Mouse (Mus musculus) liver, embryonic 14.5 days (tissue): ENCODE measurements around the gene Olfr503. TPM values are rescaled to one million over a fixed set of nuclear protein-coding genes. Genes with fewer than 3 reads are reported as not detected.
"Not testable (repeated sequence)": the region's sequence is repeated elsewhere in the genome, so short reads cannot be mapped to it uniquely, and the experiment has no call there.

ENCODE experiments used
- ATAC-seq: fragments of 200-750 bp; cut with Nextera tagmentation; 2 replicates; pipeline ENCODE4 v1.8.0; 2017; ENCODE audit warnings: moderate number of reproducible peaks, mild to moderate bottlenecking, moderate library complexity; ENCODE audit not compliant: insufficient read depth
- DNase-seq, 3 experiments: peaks; one replicate each; pipeline ENCODE4 v3.0.0-alpha.2; 2012 to 2013; ENCODE audit warnings: low read depth in 3 of 3, low spot score in 3 of 3
- H3K27ac ChIP-seq: fragments of 300-500 bp; sonication (generic); 2 replicates; pipeline ENCODE4 v1.5.1; 2014; ENCODE audit warnings: moderate library complexity, mild to moderate bottlenecking, control low read depth, inconsistent platforms
- H3K27me3 ChIP-seq: fragments of 300-500 bp; sonication (generic); 2 replicates; pipeline ENCODE4 v1.6.1; 2014; ENCODE audit warnings: mild to moderate bottlenecking, low read length, moderate library complexity; ENCODE audit not compliant: control insufficient read depth, insufficient read depth
- H3K36me3 ChIP-seq: fragments of 300-500 bp; sonication (generic); replicated peaks from 2 replicates; pipeline ENCODE4 v1.6.1; 2014; ENCODE audit warnings: low read depth; ENCODE audit not compliant: control insufficient read depth, insufficient read depth
- H3K4me1 ChIP-seq, 2 experiments: fragments of 200-500 bp in 1 of 2; fragments of 300-500 bp in 1 of 2; sonication (generic) in 1 of 2; replicated peaks; 2 replicates each; pipeline ENCODE4 v1.6.1; 2012 to 2014; ENCODE audit warnings: antibody characterized with exemption in 1 of 2, inconsistent platforms in 1 of 2, low read length in 1 of 2; ENCODE audit not compliant: control insufficient read depth in 2 of 2, insufficient read depth in 2 of 2
- H3K4me2 ChIP-seq: fragments of 300-500 bp; sonication (generic); 2 replicates; pipeline ENCODE4 v1.6.1; 2014; ENCODE audit warnings: low read depth, mild to moderate bottlenecking, control low read depth, moderate library complexity
- H3K4me3 ChIP-seq, 2 experiments: fragments of 200-500 bp in 1 of 2; fragments of 300-500 bp in 1 of 2; sonication (generic) in 1 of 2; 2 replicates each; pipeline ENCODE4 v1.5.1; 2012 to 2014; ENCODE audit warnings: low read depth in 2 of 2, low read length in 2 of 2, mild to moderate bottlenecking in 2 of 2, control low read depth in 1 of 2, inconsistent platforms in 1 of 2, moderate library complexity in 1 of 2; ENCODE audit not compliant: insufficient read depth in 1 of 2
- H3K9ac ChIP-seq: fragments of 300-500 bp; sonication (generic); replicated peaks from 2 replicates; pipeline ENCODE4 v1.6.1; 2014; ENCODE audit warnings: mild to moderate bottlenecking, control low read depth, moderate library complexity
- H3K9me3 ChIP-seq: fragments of 300-500 bp; sonication (generic); 2 replicates; pipeline ENCODE4 v1.6.1; 2016; ENCODE audit warnings: low read length, mixed read lengths; ENCODE audit not compliant: control insufficient read depth
- CTCF ChIP-seq: IDR thresholded peaks from 2 replicates; pipeline ENCODE4 v1.5.1; 2016; ENCODE audit warnings: antibody characterized with exemption, low read depth, control low read depth
- EP300 ChIP-seq: IDR thresholded peaks from 2 replicates; pipeline ENCODE4 v1.6.1; 2016; ENCODE audit warnings: antibody characterized with exemption, low read depth
- WGBS: fragments of 180-500 bp; shearing (Covaris S2); extraction: QIAGEN DNeasy Blood & Tissue Kit; methylation state at CpG from one replicate; pipeline ENCODE4 v1.1.7; 2014; ENCODE audit not compliant: insufficient replicate concordance; 5-methylcytosine and 5-hydroxymethylcytosine counted together
- polyA plus RNA-seq, 2 experiments: library from polyadenylated mRNA; depleted of rRNA in 1 of 2; stranded (reverse) in 1 of 2; unstranded in 1 of 2; fragments of >200 nt; fragmentation: Nextera tagmentation in 1 of 2; extraction: Ambion mirVana in 1 of 2; gene quantifications; 2 replicates each; pipeline versions ENCODE4 v1.2.1 to v1.2.3; 2012 to 2014

Gene Olfr503
- polyA plus RNA-seq (2012; rRNA removed) (not detected in 2 replicates), polyA plus RNA-seq (2014; fragmentation: Nextera tagmentation; extraction: Ambion mirVana) (not detected in 2 replicates)

DNA sequence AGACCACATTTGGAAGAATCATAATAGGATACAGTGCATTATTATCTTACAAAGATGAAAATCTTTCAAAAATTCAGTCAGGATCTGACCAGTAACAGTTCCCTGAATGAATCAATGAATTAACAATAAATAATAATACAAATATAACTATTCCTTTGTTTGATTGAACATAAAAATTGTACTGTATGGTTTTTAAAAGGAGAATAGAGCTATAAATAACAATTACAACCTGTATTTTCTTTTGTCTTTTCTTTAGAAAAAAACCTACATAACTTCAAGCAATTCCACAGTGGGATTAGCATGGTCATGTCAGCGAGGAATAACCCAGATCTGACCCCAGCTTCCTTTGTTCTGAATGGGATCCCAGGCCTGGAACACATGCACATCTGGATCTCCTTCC lies at the start of gene Olfr503:
TSS of gene Olfr503 (plus strand) at position 301 of the 400 bp plus-strand sequence.
- H3K36me3 ChIP-seq, ATAC-seq, H3K9me3 ChIP-seq, H3K9ac ChIP-seq, H3K4me2 ChIP-seq, DNase-seq, H3K27ac ChIP-seq, H3K4me3 ChIP-seq, H3K4me1 ChIP-seq, H3K27me3 ChIP-seq: not testable (repeated sequence)
- 19% methylated on average over 1 of the region's 1 CpGs for WGBS

DNA sequence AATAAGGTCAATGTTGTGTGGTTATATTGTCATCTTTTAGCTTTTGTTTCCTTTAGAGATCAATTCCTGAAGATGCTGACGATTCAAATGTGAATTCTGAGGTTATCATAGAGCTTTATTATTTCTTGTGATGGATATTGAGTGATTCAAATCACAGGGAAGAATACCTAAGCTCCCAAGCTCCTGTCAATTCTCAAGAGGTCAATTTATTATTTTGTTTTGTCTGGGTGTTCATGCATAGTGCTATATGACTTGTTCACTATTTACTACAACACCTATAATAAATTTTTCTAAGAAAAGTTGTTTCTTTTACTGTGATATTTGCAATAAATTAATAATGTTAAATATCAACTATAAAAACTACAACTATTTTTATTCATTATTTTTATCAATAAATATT lies 19.4 kb upstream of the Olfr503 start, which contains the start of gene Olfr502:
TSS of gene Olfr502 (minus strand) at position 101 of the 400 bp plus-strand sequence.
- no peak within 1 kb of the TSS for H3K4me2 ChIP-seq
- WGBS: 42% methylated on average over 1 of the region's 1 CpGs
- H3K9ac ChIP-seq: no peak within 1 kb of the TSS
- ATAC-seq (no peak), DNase-seq (no peak)
- no peaks in the 10 kb centered on the region for H3K27me3 ChIP-seq
- no peaks in the 10 kb centered on the region for H3K9me3 ChIP-seq
- no peaks in the 10 kb centered on the region for H3K36me3 ChIP-seq
- H3K27ac ChIP-seq: no peak within 1 kb of the TSS
- no peak within 1 kb of the TSS for H3K4me3 ChIP-seq
- no peaks in the 10 kb centered on the region for H3K4me1 ChIP-seq
- TF ChIP-seq CTCF: no peak
- TF ChIP-seq EP300: no peak

DNA sequence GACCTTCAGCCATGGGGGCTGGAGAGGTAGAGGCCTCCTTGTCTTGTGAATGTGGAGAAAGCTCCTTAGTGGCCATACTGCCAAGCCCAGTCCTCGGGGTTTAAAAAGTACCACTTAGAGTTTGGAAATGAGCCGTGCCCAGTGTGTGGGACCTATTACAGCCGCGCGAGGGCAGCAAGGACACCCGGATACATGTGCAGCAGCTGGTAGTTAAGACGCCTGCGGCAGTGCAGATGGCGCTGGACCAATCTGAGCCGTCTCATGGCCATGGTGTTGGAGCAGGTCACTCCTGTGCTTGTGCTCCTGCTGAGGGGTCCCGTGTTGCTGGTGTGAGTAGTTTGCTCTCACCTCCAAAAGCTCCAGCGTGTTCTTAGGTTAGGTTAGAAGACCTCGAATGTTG lies 1.9 kb upstream of the Olfr503 start:
- Histone ChIP-seq H3K27me3 (no peaks in the 10 kb centered on the region), H3K4me3 (no peak overlapping the region), H3K4me2 (no peak overlapping the region), H3K36me3 (no peaks in the 10 kb centered on the region), H3K9ac (no peak overlapping the region), H3K9me3 (no peaks in the 10 kb centered on the region), H3K4me1 (no peaks in the 10 kb centered on the region), H3K27ac (no peak overlapping the region)
- DNase-seq (no peak), ATAC-seq (no peak)
- TF ChIP-seq EP300: no peak
- TF ChIP-seq CTCF: no peak
- WGBS: 63% methylated on average over 13 of the region's 13 CpGs

DNA sequence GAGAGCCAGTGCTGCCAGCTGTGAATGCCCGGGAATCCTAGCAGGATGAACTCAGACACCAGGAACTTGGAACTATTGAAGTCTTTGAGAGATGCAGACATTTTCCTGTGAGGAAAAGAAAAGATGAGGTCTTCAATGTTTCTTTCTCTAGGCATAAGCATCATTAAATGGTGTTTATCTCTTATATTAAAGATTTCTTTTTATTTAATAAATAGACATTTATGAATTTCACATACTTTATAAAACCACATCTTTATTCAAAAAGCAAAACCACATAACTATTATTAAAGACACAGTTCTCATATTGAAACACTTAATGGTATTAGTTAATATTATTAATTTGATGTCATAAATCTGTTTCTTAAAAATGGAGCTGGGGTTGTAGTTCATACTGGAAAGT lies 21.4 kb downstream of the Olfr503 start, which contains the start of gene Olfr504:
TSS of gene Olfr504 (minus strand) at position 101 of the 400 bp plus-strand sequence.
- Histone ChIP-seq H3K4me1 (no peaks in the 10 kb centered on the region), H3K4me3 (no peak within 1 kb of the TSS), H3K4me2 (no peak within 1 kb of the TSS), H3K9ac (no peak within 1 kb of the TSS), H3K27ac (no peak within 1 kb of the TSS), H3K9me3 (no peaks in the 10 kb centered on the region), H3K36me3 (no peaks in the 10 kb centered on the region), H3K27me3 (no peaks in the 10 kb centered on the region)
- DNase-seq (no peak), ATAC-seq (no peak)
- WGBS: 52% methylated on average over 1 of the region's 1 CpGs
- TF ChIP-seq EP300 (no peak), CTCF (no peak)

DNA sequence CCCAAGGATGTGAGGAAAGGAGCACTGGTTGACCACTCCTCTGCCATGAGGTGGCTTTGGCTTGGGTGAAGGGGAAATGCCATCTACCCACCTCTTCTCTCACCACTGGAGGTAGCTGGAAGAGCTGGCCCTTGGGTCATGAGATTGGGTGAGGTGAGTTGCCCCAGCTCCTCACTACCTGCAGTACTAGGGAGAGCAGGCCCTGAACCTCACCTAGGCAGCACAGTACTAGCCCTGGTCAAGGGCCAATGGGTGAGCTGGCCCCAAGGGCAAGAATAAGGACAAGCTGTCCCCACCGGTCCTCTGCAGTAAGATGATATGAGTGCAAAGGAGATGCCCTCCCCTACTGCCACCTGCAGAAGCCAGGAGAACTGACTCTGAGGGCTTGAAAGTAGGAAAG lies 45.5 kb downstream of the Olfr503 start:
- Histone ChIP-seq H3K9ac (no peak overlapping the region), H3K27ac (no peak overlapping the region), H3K4me1 (no peaks in the 10 kb centered on the region), H3K4me3 (no peak overlapping the region), H3K4me2 (no peak overlapping the region), H3K36me3 (no peaks in the 10 kb centered on the region), H3K27me3 (no peaks in the 10 kb centered on the region), H3K9me3 (no peaks in the 10 kb centered on the region)
- TF ChIP-seq EP300: no peak
- WGBS: 59% methylated on average over 1 of the region's 1 CpGs
- ATAC-seq (no peak), DNase-seq (no peak)

Other genes starting within 250 kb of the Olfr503 start
- not detected in 2 replicates for gene Olfr491, start 231.1 kb upstream of the Olfr503 start, polyA plus RNA-seq (2012; rRNA removed)
- gene Olfr491, start 231.1 kb upstream of the Olfr503 start, polyA plus RNA-seq (2014; fragmentation: Nextera tagmentation; extraction: Ambion mirVana): not detected in 2 replicates
- gene Olfr492, start 220.9 kb upstream of the Olfr503 start, polyA plus RNA-seq (2012; rRNA removed): not detected in 2 replicates
- gene Olfr492, start 220.9 kb upstream of the Olfr503 start, polyA plus RNA-seq (2014; fragmentation: Nextera tagmentation; extraction: Ambion mirVana): not detected in 2 replicates
- not detected in 2 replicates for gene Olfr493, start 197.5 kb upstream of the Olfr503 start, polyA plus RNA-seq (2012; rRNA removed)
- not detected in 2 replicates for gene Olfr493, start 197.5 kb upstream of the Olfr503 start, polyA plus RNA-seq (2014; fragmentation: Nextera tagmentation; extraction: Ambion mirVana)
- gene Olfr494, start 179.2 kb upstream of the Olfr503 start, polyA plus RNA-seq (2012; rRNA removed): not detected in 2 replicates
- not detected in 2 replicates for gene Olfr494, start 179.2 kb upstream of the Olfr503 start, polyA plus RNA-seq (2014; fragmentation: Nextera tagmentation; extraction: Ambion mirVana)
- not detected in 2 replicates for gene Olfr495, start 151.4 kb upstream of the Olfr503 start, polyA plus RNA-seq (2012; rRNA removed)
- not detected in 2 replicates for gene Olfr495, start 151.4 kb upstream of the Olfr503 start, polyA plus RNA-seq (2014; fragmentation: Nextera tagmentation; extraction: Ambion mirVana)
- not detected in 2 replicates for gene Olfr497, start 124.1 kb upstream of the Olfr503 start, polyA plus RNA-seq (2012; rRNA removed)
- not detected in 2 replicates for gene Olfr497, start 124.1 kb upstream of the Olfr503 start, polyA plus RNA-seq (2014; fragmentation: Nextera tagmentation; extraction: Ambion mirVana)
- gene Olfr498, start 79.2 kb upstream of the Olfr503 start, polyA plus RNA-seq (2012; rRNA removed): not detected in 2 replicates
- not detected in 2 replicates for gene Olfr498, start 79.2 kb upstream of the Olfr503 start, polyA plus RNA-seq (2014; fragmentation: Nextera tagmentation; extraction: Ambion mirVana)
- gene Olfr502, start 19.5 kb upstream of the Olfr503 start, polyA plus RNA-seq (2012; rRNA removed): not detected in 2 replicates
- not detected in 2 replicates for gene Olfr502, start 19.5 kb upstream of the Olfr503 start, polyA plus RNA-seq (2014; fragmentation: Nextera tagmentation; extraction: Ambion mirVana)
- gene Olfr504, start 21.3 kb downstream of the Olfr503 start, polyA plus RNA-seq (2012; rRNA removed): not detected in 2 replicates
- gene Olfr504, start 21.3 kb downstream of the Olfr503 start, polyA plus RNA-seq (2014; fragmentation: Nextera tagmentation; extraction: Ambion mirVana): not detected in 2 replicates
- not detected in 2 replicates for gene Olfr506, start 66.3 kb downstream of the Olfr503 start, polyA plus RNA-seq (2012; rRNA removed)
- gene Olfr506, start 66.3 kb downstream of the Olfr503 start, polyA plus RNA-seq (2014; fragmentation: Nextera tagmentation; extraction: Ambion mirVana): not detected in 2 replicates
- gene Olfr507, start 77.3 kb downstream of the Olfr503 start, polyA plus RNA-seq (2012; rRNA removed): not detected in 2 replicates
- not detected in 2 replicates for gene Olfr507, start 77.3 kb downstream of the Olfr503 start, polyA plus RNA-seq (2014; fragmentation: Nextera tagmentation; extraction: Ambion mirVana)
- not detected in 2 replicates for gene Olfr508, start 85.5 kb downstream of the Olfr503 start, polyA plus RNA-seq (2012; rRNA removed)
- gene Olfr508, start 85.5 kb downstream of the Olfr503 start, polyA plus RNA-seq (2014; fragmentation: Nextera tagmentation; extraction: Ambion mirVana): not detected in 2 replicates
- not detected in 2 replicates for gene Olfr509, start 107.4 kb downstream of the Olfr503 start, polyA plus RNA-seq (2012; rRNA removed)
- gene Olfr509, start 107.4 kb downstream of the Olfr503 start, polyA plus RNA-seq (2014; fragmentation: Nextera tagmentation; extraction: Ambion mirVana): not detected in 2 replicates
- not detected in 2 replicates for gene Olfr510, start 121.9 kb downstream of the Olfr503 start, polyA plus RNA-seq (2012; rRNA removed)
- gene Olfr510, start 121.9 kb downstream of the Olfr503 start, polyA plus RNA-seq (2014; fragmentation: Nextera tagmentation; extraction: Ambion mirVana): not detected in 2 replicates
- not detected in 2 replicates for gene Olfr512, start 168.8 kb downstream of the Olfr503 start, polyA plus RNA-seq (2012; rRNA removed)
- not detected in 2 replicates for gene Olfr512, start 168.8 kb downstream of the Olfr503 start, polyA plus RNA-seq (2014; fragmentation: Nextera tagmentation; extraction: Ambion mirVana)
- not detected in 2 replicates for gene Olfr513, start 206.4 kb downstream of the Olfr503 start, polyA plus RNA-seq (2012; rRNA removed)
- gene Olfr513, start 206.4 kb downstream of the Olfr503 start, polyA plus RNA-seq (2014; fragmentation: Nextera tagmentation; extraction: Ambion mirVana): not detected in 2 replicates